Mouse (Mus musculus) cerebellum, adult 18-20 months (tissue): ENCODE data around the gene Tgif1.

ENCODE experiments used
- DNase-seq, 2 experiments: peaks; one replicate each; pipeline ENCODE4 v3.0.0; 2021

The Tgif1 gene

GRCm38 (mm10) chr17:70802022-70802421 lies 51.3 kb downstream of the Tgif1 start:
- DNase-seq, result no peak

- no peak for DNase-seq
Measured at GRCm38 (mm10) chr17:70799266-70799665, 54.1 kb downstream of the Tgif1 start.

DNA sequence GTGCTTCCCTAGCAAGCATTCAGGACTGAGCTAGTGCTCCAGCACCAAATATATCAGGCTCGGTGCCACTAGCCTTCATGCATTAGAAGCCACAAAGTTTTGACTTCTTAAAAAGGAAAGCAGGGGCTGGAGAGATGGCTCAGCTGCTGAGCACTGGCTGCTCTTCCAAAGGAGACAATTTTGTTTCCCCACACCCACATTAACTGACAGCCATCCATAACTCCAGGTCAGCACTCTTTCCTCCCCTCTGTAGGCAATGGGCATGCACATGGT lies 55.6 kb downstream of the Tgif1 start:
- no peak for DNase-seq

- no peak for DNase-seq
Measured at GRCm38 (mm10) chr17:70796940-70797772, 56.2 kb downstream of the Tgif1 start.

- DNase-seq, result no peak
Measured at GRCm38 (mm10) chr17:70795196-70795595, 58.1 kb downstream of the Tgif1 start.

DNA sequence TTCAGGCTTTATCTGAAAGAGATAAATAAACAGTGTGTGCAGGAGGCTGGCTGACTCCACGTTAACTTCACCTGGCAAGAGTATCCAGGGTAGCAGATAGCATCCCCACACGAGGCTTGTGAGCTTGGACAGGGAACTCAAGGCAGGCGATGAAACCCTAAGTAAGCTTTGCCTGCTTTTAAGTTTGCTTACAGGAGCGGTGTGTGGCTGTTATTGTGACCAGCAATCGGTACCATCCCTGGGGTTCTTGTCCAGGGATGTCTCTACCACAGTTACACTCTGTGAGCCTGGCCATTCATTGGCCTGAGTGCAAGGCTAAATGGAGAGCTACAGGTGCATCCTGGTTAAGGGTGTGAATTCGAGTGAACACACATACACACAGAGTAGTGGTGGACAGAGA lies 58.6 kb downstream of the Tgif1 start:
- no peak for DNase-seq

DNA sequence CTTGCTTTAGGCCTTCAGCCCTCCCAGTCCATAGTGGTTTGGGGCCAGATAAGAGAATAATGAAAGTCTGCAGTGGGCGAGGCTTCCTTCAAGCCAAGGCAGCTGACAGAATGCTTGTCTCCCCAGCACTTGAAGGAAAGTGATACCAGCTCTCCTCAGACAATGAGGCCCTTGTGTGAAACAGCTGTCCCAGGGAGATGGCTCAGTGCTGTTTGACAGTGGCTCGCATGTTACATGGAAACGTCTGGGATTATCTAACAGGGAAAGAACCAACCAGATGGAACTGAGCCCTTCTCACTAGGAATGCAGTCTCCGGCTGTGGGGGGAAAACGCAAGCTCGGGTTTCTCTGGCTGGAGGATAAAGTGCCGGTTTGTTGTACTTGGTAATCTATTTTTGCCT lies 59.1 kb downstream of the Tgif1 start:
- no peak for DNase-seq
